Mouse (Mus musculus) cortical plate, adult 2 months (tissue): ENCODE data around the gene Lmntd1. TPM values are rescaled to one million over a fixed set of nuclear protein-coding genes. Genes with fewer than 3 reads are reported as not detected.

Source experiments
- H3K27ac ChIP-seq: fragments of 200-500 bp; 2 replicates; pipeline ENCODE4 v1.5.1; 2012; ENCODE audit warnings: low read length, control low read depth, inconsistent platforms; ENCODE audit not compliant: insufficient read depth
- H3K4me1 ChIP-seq: fragments of 200-500 bp; 2 replicates; pipeline ENCODE4 v1.6.1; 2011; ENCODE audit warnings: low read length; ENCODE audit not compliant: control insufficient read depth, insufficient read depth
- H3K4me3 ChIP-seq: fragments of 200-500 bp; 2 replicates; pipeline ENCODE4 v1.5.1; 2011; ENCODE audit warnings: mild to moderate bottlenecking, low read length, control low read depth; ENCODE audit not compliant: insufficient read depth
- CTCF ChIP-seq: fragments of 200-500 bp; IDR thresholded peaks from 2 replicates; pipeline ENCODE4 v1.5.1; 2011; ENCODE audit warnings: mild to moderate bottlenecking, control low read depth, low read length; ENCODE audit not compliant: insufficient read depth; ENCODE audit errors: extremely low read depth
- POLR2A ChIP-seq: fragments of 200-500 bp; IDR thresholded peaks from 2 replicates; pipeline ENCODE4 v1.6.1; 2011; ENCODE audit warnings: mild to moderate bottlenecking, low read length, control low read depth; ENCODE audit not compliant: insufficient read depth; ENCODE audit errors: extremely low read depth
- polyA plus RNA-seq: library from polyadenylated mRNA; depleted of rRNA; stranded (reverse); fragments of >200 nt; gene quantifications from 2 replicates; pipeline ENCODE4 v1.2.3, GENCODE M21; 2012

The Lmntd1 gene
- polyA plus RNA-seq, 1 experiment: 1.0 TPM

DNA sequence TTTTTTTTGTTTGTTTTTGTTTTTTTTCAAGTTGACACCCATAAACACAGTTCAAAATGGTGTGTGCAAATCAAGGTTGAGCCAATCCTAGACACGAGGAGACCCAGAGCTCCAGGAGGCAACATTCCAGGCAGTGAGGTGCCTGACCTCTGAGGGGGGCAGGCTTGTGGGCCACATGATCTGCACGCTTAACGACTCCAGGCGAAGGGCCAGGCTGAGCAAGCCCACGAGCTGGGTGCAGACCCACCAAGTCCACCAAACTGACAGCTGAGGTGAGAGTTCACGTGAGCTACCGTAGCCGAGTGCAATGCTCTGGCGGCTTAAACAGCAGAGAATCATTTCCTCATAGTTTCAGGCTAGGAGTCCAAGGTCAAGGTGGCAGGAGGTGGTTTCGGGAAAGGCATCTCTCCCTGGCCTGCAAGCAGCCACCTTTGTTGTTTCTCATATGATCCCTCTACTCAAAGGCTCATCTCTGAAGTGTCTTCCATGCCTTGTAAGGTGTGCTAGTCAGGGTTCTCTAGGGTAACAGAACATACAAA, 136.7 kb downstream of the Lmntd1 start:
- Histone ChIP-seq H3K27ac (no peak overlapping the region), H3K4me1 (no peaks in the 10 kb centered on the region), H3K4me3 (no peak overlapping the region)
- no peak for TF ChIP-seq POLR2A

DNA sequence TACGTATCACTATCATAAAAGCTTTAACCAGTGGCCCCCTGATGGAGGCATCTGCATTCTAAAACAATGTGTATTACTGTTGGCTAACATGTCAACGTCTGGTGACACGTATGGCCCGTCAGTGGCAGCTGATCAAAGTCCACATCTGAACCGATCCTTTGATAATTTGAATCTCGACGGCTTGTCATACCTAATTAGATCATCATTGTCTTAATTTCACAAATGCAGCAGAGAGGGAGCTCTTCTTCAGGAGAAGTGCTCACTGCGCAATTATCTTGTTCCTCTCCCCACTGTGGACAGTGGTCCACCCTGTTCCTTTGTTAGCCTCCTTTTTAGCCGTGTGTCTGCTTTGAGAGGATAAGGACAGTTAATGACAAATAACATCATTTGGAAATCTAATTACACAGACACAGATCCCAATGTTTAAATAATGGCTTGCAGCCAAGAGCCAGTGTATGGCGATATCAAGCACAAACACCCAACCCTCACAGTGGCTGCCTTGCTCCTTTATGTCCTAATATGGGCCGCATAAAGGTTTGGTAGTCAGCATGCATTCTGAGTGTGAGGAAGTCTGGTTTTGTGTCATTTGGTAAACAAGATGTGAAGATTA, 142.4 kb downstream of the Lmntd1 start:
- Histone ChIP-seq H3K27ac (no peak overlapping the region), H3K4me1 (no peaks in the 10 kb centered on the region; the same call in 1 of the 2 replicates), H3K4me3 (no peak overlapping the region)
- TF ChIP-seq CTCF (no peak), POLR2A (no peak)

DNA sequence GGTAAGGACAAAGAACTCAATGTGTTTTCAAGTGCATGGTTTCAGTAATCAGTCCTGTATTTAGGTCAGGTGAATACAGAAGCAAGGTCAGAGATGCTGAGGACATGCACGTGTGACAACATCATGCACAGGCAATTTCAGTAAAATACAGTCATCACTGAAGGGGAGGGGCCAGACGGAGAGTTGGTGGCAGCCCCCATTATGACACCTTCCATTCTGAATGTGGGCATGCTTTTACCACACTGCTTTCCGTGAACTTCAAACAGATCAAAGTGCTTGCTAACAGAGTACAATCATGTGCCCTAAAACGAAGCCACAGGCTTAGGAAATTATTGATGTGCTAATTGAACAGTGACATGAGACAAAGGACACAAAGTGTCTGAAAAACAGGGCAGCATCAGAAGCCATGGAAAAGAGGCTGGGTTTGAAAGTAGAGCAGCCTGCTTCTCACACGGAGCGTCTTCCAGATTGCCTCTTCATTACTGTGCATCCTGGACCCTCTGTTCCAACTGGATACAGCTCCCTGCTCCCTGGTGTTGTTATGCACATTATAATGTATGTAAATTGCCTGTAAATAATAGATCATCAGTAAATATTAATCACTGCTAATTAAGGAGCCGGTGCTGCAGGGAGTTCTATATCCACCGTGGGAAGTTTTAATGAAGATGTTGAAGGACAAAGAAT, 144.7 kb downstream of the Lmntd1 start:
- TF ChIP-seq POLR2A (no peak), CTCF (no peak)
- H3K4me1 ChIP-seq: no peaks in the 10 kb centered on the region; the same call in 1 of the 2 replicates
- no peak overlapping the region for H3K27ac ChIP-seq
- H3K4me3 ChIP-seq: no peak overlapping the region

DNA sequence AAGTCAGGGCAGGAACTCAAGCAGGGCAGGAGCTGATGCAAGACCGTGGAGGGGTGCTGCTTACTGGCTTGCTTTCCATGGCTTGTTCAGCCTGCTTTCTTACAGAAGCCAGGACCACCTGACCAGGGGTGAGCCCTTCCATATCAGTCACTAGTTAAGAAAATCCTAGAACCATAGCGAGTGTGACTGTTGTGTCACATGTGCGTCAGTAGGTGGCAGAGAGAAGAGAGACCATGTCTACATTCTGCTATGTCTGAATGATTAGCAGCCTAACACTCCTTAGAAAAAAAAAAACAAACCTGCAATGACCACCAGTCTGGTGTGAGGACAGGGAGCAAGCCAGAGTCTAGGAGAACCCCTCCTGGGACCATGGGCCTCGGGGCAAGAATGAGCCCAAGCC, 150.1 kb downstream of the Lmntd1 start:
- Histone ChIP-seq H3K27ac (no peak overlapping the region), H3K4me1 (no peaks in the 10 kb centered on the region; the same call in 1 of the 2 replicates), H3K4me3 (no peak overlapping the region)
- TF ChIP-seq POLR2A: no peak
- 0 out of 2 replicates have a peak, but pooled peaks have one; percentile 3 for TF ChIP-seq CTCF

DNA sequence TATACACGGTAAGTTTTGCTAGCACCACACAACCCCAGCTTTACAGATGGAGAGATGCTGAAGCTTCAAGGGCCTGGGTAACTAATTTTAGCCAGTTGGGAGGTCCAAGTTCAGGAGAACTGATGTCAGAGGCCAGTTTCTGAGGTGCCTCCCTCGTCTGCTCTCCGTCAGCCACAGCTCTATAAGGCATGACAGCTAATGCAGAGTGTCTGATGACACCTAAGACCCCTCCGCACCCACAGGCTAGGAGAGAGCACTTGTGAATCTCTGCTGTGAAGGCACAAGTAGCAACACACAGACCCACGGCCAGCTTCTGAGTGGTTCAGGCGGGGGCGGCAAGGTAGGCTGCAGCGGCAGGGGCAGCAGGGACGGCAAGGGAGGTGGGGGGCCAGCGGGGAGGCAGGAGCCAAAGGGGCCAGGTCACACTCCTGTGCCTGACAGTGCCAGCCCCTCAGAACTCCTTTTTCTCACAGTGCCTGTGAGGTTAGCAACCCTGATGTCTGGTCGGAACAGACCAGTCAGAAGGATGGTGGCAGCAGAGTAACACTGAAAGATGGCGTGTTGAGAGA, 151.4 kb downstream of the Lmntd1 start:
- TF ChIP-seq CTCF (no peak), POLR2A (no peak)
- H3K4me3 ChIP-seq: no peak overlapping the region
- no peak overlapping the region for H3K27ac ChIP-seq

DNA sequence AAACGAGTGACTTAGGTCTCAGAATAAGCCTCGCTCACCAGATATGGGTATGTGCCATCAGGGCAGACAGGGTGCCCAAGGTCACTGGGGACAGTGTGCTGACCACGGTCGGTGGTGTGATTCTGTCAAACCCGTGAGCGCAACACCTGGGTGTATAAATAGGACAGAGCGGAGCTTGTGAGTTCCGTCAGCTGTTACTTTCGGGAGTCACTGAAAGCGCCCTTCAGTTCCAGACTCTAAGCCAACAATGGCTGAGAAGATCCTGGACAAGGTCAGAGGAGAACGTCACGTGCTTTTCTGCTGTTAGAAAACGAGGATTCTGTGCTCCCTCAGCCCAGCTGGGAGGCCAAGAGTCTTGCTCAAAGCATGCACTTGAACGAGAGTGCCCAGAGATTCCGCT, 157.1 kb downstream of the Lmntd1 start:
- H3K27ac ChIP-seq: no peak overlapping the region
- H3K4me1 ChIP-seq: no peaks in the 10 kb centered on the region
- H3K4me3 ChIP-seq: no peak overlapping the region
- TF ChIP-seq CTCF (no peak), POLR2A (no peak)

More for the DNA sequence above, 151.4 kb downstream of the Lmntd1 start:
- no peaks in the 10 kb centered on the region for H3K4me1 ChIP-seq

DNA sequence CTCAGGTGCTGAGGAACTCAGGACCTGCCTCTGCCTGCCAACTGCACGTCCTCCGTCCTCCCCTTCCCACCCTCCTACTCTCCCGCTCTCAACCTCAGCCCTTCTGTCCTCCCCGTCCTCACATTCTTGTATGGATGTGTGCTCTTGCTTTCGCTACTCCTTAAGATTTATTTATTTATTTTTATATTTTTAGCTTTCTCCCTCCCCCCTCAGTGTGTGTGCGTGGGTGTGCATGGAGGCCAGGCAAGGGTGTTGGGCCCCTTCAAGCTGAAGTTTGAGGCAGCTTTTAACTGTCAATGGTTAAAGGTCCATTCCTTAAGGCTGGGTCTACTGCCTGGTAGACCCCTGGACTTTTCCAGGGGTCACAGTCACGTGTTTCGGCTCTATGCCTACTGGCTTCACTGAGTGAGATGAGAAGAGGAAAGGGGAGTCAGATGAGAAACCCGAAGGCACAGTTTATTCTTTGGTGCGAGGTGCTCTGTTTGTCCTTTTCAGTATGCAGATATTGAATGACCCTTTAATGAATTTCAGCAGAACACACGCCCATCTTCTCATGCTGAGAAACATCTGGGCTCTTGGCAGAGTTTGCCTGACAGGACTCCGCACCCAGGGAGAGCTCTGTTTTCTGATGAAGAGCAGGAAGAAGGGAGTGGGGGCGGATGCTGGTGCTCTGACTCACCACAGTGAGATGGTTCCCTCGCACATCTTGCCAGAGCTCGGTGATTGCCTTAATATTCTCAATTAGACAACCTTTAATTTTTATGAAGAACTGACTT, 163.3 kb downstream of the Lmntd1 start:
- no peak overlapping the region for H3K27ac ChIP-seq
- H3K4me1 ChIP-seq: no peaks in the 10 kb centered on the region
- H3K4me3 ChIP-seq: no peak overlapping the region
- TF ChIP-seq CTCF (no peak), POLR2A (no peak)

DNA sequence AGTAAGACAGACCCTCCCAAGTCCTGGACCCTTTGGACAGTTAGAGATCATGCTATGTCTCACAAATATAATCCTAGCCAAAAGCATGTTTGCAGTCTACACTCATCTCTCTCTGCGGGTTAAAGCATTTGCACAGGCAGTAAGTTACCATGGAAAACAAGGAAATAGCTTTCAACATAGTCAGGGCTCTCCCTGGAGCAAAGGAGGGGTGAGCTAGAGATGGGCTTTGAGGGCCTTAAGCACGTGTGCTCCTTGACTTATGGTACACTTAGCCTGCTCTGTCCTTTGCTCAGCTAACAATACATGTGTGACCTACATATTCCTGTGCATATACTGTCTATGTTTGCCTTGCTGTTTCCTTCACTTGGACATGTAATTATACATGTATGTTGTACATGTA, 165.8 kb downstream of the Lmntd1 start:
- no peak overlapping the region for H3K27ac ChIP-seq
- H3K4me1 ChIP-seq: 0 out of 2 replicates have a peak, but pooled peaks cover 1% of the 10 kb centered on the region
- no peak overlapping the region for H3K4me3 ChIP-seq
- TF ChIP-seq POLR2A (no peak), CTCF (no peak)

DNA sequence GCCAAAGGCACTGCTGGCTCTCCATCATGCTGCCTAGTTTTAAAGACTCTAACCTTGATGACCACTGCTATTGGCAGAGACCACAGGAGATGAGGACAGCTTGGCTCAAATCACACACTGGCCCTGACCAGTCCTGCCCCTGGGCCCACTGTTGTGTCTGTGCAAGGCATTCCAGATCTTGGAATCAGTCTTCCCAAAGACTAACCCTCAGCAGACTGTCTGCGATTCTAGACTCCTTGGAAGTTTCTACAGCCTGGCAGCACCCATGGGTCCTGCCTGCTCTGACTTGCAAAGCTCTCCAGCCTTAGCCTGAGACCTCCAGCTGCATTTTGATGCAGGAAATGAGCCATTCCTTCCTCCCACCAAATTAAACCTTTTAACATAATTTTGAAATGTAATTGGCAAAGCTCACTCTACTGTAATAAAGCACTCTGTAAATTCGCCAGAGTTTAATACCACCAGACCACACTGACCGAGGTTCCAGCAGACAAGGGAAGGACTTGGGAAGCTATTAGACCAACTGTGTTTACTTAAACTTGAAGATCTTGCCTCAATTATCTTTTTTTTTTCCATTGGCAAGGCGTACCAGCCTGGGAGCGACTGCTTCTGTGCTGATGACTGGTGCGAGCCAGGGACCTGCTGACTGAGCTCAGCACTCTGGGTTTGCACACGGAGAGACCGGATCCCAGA, 168.2 kb downstream of the Lmntd1 start:
- 0 out of 2 replicates have a peak, but pooled peaks cover 1% of the 10 kb centered on the region for H3K4me1 ChIP-seq
- H3K27ac ChIP-seq: no peak overlapping the region
- TF ChIP-seq CTCF (no peak), POLR2A (no peak)
- no peak overlapping the region for H3K4me3 ChIP-seq
